Mouse (Mus musculus): ENCODE data around the gene Klhl5.
A peak's percentile ranks its signal among the peaks of the same experiment; 100 is the strongest.

The Klhl5 gene

DNA sequence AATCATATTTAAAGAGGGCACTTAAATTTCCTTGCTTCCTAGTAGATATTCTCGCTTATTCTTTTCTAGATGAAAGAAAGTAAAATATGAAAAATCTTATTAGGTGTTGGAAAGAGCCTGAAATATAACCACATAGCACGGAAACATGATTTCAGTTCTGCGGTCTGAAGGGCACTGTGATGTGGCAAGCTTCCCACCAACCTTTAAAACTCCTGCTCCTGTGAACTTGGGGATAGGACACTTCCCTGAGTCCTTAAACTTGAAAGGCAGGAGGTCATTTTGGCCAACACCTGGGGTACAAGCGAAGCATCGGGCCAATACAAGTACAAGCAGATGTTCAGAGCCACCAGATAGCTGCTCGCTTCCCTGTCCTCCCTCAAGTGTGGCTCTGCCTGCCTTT is 42.4 kb downstream of the Klhl5 start:
- no peak for DNase-seq (ENCODE audit: low read depth)

DNA sequence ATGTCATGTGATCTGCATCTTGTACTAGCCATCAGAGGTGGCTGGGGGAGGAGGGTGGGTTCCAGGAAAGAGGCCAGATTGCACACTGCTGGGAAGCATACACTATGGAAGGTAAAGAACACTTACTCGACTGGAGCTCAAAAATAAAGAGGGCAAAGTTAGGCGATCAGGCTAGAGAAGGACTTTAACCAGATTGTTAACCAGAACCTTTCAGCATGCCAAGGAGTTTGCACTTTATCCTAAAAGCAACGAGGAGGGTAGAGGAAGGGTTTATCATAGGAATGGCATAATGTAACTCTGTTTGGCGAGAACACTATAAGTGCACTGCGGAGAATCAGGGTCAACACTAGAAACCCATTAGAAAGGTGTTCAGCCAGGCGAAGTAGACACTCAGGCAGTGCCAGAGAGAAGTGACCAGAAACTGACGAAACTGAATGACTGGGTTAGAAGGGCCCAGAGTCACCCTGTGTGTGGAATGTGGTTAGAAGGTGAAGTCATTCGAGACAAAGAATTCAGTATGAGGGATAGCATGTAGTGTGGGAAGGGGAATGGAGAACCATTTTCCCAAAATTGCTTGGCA is 43.1 kb downstream of the Klhl5 start:
- DNase-seq (ENCODE audit: low read depth), result no peak

DNA sequence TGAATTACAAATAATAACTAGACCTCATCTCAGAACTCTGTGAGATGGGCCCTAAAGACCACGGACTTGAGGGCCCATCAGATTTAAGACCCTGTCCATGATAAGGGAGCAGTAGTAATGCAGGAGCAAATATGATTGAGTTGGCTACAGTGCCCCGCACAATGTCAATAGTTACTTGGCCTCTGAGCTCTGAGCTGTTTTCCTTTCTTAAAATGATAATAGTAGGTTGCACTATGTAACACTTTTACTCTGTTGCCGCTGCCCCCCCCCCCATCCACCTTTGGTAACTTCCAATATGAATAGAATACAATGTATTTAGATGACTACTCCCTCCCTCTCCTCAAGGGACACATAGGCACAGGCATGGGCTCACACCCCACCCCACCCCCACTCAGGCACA is 43.9 kb downstream of the Klhl5 start:
- DNase-seq (ENCODE audit: low read depth), result no peak

DNA sequence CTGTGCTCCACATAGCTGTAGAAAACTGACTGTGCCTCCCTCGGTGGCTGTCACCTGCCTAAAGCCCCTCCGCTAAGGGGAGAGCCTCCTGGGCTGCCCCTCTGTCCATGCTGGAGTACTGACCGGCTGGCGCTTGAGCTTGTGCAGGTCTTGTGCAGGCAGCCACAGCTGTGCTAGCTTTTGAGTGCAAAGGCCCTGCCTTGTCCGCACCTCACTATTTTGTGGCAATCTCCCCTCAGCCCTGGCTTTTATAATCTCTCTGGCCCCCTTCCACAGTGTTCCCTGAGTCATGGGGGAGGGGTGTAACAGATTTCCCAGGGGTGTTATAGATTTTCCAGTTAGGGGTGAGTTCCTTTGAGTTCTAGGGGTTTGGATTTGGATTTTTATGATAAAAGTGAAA is 44.4 kb downstream of the Klhl5 start:
- no peak for DNase-seq (ENCODE audit: low read depth)

DNA sequence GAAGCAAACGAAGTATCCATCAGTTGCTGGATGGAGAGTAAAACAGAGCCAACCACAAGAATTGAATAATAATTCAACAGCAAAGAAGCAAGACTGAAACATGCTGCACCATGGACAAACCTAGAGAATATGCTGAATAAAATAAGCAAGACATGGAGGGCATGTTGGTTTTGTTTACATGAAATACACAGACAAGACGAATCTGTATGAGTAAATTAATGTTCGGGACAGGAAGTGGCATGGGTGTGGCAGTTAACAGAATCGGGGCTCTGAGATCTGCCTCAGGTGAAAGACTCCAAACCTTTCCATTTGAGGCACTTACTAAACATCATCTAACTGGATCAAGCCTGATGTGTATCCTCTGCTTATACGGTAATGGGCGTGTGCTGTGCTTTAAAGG is 46.9 kb downstream of the Klhl5 start:
- no peak for DNase-seq (ENCODE audit: low read depth)

DNA sequence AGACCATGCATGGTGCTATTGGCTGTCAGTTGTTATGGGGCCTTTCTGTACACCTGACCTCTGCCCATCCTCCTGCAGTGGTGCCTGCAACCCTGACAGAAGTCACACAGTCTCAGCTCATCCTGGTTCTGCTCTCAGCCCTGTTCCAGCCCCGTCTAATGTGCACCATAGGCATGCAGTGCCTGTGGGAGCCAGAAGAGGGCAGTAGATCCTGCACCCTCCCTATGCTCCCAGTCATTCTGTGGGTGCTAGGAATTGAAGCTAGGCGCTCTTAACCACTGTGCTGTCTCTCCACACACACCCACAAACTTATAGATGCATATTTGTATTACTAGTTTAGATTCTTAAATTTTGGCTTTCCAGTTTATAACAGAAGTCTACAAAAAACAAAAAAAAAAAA is 49.5 kb downstream of the Klhl5 start:
- peak; percentile 45 for DNase-seq (ENCODE audit: low read depth)

DNA sequence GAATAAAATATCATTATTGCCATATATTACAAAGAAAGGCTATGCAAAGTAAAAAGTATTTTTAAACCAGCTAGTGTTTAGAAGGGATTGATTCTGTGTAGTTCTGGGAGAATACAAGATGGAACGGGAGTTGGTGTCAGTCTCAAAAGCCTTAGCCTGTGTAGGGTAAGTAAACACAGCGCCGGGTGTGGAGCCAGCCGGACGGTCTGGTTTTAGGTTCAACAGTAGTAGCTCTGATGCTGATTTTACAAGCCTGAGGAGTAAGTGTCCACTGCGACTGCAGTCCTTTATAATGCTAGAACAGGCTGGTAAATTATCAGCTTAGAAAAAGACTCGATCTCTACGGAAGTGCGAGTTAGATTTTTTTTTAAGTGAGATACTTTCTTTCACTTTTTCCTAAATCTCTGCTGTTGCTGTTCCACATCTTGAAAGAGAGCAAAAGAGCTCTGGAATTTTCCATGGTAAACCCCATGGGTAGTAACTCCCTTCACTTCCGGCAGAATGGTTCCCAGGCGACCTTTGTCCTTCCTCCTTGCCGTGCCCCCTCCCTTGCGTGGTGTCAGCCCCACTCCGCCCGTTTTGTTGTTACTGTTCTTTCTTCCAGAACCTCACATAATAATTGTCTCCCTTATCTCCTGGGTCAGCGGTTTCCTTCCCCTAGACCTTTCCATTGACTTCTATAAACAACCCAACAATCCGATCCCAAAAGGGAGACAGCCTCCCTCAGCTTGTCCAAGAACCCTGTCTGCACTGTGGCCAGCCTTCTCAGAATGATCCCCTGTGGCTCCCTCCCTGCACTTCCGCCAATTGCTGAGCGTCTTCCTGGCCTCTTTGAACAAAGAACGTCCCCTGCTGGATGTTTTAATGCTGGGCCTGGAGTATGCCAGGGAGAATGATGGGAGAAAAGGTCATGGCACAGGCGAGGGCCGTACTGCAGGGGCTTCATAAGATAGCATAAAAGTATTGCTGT is 50.4 kb downstream of the Klhl5 start:
- DNase-seq (ENCODE audit: low read depth), result no peak

DNA sequence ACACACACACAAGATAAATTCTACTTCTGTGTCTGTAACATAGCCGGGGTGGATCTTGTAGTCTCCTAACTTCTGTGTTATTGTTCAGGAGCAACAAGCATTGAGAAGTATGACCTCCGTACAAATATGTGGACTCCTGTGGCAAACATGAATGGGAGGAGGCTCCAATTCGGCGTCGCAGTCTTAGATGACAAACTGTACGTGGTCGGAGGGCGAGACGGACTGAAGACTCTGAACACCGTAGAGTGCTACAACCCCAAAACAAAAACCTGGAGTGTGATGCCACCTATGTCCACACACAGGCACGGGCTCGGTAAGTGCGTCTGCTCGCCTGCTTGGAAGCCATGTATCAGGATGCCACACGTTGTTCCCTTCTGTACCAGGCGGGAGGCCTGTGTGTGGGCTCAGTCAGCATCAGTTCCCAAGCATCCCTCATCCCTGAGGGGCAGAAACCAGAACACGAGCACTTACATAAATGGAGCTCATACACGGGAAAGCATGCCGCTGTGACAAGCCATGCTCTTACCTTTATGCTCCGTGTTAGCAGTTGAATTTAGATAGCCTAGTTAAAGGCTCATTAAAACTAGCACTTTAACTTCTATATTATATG is 51.5 kb downstream of the Klhl5 start:
- no peak for DNase-seq (ENCODE audit: low read depth)

DNA sequence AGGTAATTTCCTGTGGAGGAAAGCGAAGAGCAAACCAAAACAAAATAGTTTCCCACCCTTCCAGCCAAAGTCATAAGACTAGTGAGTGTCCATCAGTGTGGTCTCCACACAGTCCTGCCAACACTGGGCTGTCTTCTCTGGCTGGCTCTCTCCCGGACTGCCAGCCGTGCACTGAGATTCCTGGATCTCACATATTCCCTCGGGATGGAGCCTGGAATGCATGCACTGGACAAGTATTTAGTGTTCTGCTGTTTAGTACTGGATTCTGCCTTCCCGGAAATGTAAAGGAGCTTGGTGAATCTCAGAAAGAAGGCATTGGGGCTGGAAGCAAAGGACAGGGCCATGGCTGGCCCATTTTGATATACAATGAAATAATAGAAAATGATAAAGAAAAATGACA is 55.7 kb downstream of the Klhl5 start:
- no peak for DNase-seq (ENCODE audit: low read depth)

DNA sequence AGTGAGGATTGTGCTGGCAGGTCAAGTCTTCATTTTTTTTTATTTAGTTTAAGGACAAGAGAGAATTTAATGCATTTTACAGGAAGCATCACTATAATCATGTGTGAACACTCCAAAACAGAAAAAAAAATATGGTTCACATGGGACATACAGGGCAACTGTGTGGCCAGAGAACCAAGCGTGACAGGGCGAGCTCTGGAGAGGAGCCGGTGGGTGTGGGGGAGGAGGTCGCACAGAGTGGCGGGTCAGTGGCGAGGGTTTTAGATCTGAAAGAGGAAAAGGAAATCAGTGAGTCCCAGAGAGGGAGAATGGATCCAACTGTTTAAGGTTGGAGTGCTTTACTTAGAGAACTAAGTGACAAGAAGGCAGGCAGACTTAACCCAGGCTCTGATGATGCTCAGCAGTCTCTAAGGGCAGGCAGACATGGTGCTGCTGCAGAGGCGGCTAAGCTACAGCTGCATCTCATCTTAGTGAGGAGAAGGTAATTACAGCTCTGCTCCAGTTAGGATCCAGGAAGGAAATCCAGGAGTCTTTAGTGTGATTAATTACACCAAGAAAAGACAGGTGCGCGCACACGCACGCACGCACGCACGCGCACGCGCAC is 56.3 kb downstream of the Klhl5 start:
- DNase-seq (ENCODE audit: low read depth), result no peak

DNA sequence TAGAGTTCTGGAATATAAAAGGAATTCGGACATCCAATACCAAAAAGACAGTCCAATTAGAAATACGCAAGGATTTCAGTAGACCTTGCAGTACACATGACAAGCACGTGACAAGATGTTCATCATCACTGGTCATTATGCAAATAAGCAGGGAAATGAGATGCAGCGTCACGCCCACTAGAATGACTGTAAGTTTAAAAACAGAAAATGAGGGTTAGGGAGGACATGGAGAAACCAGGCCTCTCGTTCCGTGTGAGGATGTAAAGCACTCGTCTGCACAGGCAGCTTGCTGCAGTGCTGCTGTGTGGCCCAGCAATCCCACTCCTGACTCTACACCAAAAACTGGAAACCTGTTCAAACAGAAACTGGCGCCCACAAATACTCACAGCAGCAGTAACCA is 62.9 kb downstream of the Klhl5 start:
- no peak for DNase-seq (ENCODE audit: low read depth)

DNA sequence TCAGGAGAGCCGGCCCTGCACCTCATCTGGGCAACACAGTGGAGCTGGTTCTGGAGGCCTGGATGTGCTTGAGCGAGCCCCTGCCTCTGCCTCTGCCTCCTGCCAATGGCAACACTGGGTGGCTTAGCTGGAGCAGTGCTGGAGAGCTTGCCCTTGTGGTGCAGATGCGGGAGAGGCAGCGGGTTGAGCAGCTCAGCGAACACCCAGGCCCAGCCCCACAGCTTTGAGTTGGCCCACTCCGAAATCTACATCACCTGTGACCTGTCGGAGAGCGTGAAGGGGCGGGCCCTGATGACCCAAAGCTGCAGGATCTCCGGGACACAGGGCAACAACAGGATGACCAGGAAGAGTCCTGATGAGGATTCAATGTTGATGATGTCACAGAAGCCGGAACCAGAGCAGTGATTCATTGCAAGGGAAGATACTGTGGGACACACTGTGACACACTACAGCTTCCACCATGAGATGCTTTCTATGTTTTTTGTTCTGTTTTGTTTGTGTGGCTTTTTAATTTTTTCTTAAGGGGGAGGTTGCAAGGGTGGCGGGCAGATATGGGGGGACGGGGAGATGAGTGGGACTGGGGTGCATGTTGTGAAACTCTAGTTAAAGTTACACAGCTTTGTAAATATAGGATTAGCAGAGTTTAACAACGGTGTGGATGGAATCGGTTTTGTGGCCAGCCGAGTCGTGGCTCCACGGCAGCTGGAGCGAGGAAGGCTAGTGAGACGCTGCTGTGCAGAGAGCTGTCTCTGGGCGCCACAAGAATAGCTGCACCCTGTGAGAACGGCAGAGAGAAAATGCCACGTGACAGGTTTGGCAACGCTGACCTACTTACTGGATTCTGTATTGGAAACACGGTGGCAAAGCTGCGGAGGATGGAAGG is 67.9 kb downstream of the Klhl5 start:
- DNase-seq (ENCODE audit: low read depth), result no peak

DNA sequence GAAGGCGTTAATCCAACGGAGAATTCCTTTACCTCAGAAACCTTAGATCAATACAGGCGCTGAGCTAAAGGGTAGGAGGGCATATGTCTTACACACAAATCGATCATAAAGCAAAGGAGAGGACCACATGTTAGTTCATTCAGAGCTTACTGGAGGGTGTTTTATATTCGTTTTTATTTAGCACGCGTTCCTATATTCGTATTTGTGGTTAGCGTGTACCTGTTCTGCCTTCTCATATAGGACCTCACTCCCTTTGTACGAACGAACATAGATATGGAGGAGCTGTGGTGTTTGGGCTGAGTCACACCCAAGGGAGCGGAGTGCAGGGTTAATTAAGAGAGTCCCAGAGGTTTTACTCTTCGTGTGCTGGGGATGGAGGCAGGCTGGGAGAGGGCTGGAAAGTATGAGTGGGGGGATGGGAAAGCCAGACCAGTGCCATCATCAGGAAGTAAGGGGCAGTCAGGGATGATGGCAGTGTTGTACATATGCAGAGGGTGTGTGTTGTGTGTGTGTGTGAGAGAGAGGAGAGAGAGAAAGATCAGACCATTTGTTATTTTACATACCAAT is 68.7 kb downstream of the Klhl5 start:
- no peak for DNase-seq (ENCODE audit: low read depth)

DNA sequence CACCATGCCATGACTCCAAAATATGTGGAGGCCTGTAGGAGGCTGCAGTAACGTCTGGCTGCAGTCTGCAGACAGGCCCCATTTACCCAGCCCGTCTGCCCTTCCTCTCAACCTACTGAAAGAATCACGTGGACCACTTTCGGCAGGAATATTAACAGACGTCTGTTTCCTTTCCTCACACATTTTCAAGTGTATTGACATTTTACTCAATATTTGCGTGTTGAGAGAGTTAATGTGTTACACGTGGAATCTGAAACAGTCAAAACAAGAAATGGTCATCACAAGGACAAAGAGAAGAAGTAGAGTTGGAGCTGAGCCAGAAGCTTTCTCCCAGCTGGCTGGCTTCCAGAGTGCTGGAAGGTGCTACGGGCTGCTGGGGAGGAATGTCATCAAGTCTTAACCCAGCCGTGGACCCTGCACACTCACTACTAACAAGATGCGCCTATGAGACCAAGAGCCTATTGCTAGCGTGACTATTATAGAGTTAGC is 69.7 kb downstream of the Klhl5 start:
- DNase-seq (ENCODE audit: low read depth), result no peak

DNA sequence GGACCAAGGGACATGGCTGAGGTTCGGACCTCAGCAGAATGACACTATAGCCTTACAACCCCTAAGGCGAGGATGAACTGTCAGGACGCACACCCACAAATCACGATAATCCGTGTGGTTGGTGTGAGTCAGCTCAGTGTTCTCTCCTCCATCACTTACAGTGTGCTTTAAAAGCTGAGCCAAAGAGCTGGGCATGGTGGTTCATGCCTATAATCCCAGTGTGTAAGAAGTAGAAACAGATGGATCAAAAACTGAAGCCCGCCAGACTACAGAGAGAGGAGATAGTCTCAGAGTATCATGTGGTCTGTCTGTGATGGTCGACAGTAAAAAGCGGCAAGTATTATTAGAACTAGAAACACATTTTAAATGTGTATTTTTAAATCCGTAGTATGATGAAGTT is 71.1 kb downstream of the Klhl5 start:
- no peak for DNase-seq (ENCODE audit: low read depth)

DNA sequence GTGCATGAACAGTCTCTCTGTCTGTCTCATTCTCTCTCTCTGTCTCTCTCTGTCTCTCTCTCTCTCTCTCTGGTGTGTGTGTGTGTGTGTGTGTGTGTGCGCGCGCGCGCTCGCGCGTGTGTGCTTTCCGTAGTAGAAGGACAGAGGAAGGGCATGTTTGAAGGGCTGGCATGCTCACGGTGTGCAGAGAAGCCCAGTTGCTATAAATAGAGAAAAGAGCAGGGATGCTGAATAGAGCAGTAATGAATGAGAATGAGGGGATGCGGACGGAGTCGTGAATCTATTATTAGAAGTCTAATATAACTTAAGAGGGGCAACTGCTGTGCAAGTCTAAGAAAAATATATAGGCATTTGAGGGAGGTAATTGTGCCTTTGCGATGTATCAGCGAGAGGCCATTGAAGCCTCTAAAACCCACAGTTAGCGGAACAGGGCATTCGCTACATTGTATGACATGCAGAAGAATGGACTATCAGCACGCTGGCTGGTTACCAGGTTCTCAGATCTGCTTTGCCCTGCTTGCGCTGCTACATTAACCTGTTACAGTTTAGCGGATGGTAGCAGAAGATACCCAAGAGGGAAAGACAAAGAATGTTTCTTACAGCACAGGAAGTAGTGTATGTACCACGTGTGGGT is 73.9 kb downstream of the Klhl5 start:
- no peak for DNase-seq (ENCODE audit: low read depth)

DNA sequence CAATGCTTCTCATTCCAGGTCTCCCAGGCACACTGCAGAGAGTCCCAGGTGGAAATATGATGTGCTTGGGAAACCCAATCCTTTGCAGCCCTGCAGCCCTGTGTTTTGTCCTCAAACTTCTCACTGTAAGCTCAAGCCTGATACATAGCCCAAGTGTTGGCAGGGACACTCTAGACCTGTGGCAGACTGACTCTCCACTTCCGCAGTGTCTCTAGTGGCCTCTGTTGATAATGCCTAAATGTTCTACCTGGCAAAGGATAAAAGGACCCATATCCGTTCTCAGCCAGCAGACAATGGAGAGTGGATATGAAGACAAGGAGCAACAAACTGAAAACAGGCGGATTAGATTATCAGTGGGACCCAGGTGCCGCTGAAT is 74.4 kb downstream of the Klhl5 start:
- no peak for DNase-seq (ENCODE audit: low read depth)

DNA sequence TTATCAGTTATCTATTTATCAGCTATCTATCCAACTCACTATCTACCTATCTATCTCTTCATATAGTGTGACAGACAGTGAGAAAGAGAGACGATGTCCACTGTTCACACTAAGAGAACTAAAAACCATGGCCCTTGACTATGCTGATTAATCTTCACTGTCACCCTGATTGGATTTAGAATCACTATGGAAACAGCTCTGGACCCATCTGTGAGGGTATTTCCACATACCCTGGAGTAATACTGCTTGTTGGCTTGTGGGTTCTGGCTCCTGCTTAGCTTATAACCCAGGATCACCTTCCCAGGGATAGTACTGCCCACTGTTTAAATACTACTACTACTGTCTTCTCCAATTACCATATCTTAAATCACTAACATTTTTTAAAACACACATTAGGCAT is 74.9 kb downstream of the Klhl5 start:
- DNase-seq (ENCODE audit: low read depth), result no peak

DNA sequence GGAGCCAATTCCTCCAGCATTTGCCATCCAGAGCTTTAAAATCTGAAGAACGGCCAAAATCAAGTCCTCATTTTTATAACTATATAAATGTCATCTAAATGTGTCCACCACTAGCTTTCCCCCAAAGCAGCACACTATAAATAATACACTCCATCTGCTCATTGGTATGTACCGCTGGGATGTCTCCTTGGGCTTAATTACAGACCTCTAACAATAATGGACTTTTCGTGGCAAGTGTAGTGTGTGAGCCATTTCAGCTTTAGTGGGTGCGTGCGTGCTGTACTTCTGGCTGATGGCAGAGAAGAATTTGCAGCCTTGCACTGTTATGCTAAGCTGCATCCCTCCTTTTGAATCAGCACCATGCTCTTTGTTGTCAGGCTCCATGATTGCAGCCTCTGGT is 84.3 kb downstream of the Klhl5 start:
- DNase-seq (ENCODE audit: low read depth), result no peak

DNA sequence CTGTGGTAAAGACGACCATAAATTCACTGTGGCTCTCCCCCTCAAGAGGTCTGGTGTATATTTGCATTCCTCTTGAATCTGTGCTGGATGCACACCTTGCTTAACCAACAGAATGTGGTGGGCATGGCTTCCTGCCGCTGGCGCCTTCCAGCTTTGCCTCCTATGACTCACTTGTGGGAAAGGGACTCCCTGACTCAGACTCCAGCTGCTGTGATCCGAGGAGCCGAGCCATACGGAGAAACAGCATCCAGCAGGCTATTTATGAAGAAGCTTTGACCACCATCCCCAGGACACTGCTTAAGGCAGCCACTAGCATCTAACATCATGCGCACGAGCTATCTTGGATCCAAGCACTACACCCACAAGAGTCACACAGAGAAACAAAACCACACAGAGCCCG is 87.1 kb downstream of the Klhl5 start:
- DNase-seq (ENCODE audit: low read depth), result peak; percentile 76

Measured in 416B (cell line).